Mouse (Mus musculus) liver, adult 2 months (tissue): Measurements from ENCODE around the gene Syncrip. TPM values are rescaled to one million over a fixed set of nuclear protein-coding genes. Genes with fewer than 3 reads are reported as not detected.
"Not testable (repeated sequence)": the region's sequence is repeated elsewhere in the genome, so short reads cannot be mapped to it uniquely, and the experiment has no call there.

Experiments
- DNase-seq: peaks from one replicate; pipeline ENCODE4 v3.0.0-alpha.2; 2011; ENCODE audit warnings: low read depth, low spot score; ENCODE audit errors: extremely low read depth
- H3K27ac ChIP-seq: fragments of 200-500 bp; replicated peaks from 2 replicates; pipeline ENCODE4 v1.5.1; 2012; ENCODE audit warnings: low read depth, mild to moderate bottlenecking, control low read depth, inconsistent platforms, low read length; ENCODE audit not compliant: insufficient read depth
- H3K27me3 ChIP-seq: fragments of 200-500 bp; 2 replicates; pipeline ENCODE4 v1.6.1; 2012; ENCODE audit warnings: mild to moderate bottlenecking, moderate library complexity, low read length, inconsistent platforms; ENCODE audit not compliant: control insufficient read depth, insufficient read depth
- H3K36me3 ChIP-seq: fragments of 200-500 bp; 2 replicates; pipeline ENCODE4 v1.6.1; 2012; ENCODE audit warnings: low read length, inconsistent platforms; ENCODE audit not compliant: control insufficient read depth, insufficient read depth
- H3K4me1 ChIP-seq: fragments of 200-500 bp; 2 replicates; pipeline ENCODE4 v1.6.1; 2011; ENCODE audit warnings: low read length; ENCODE audit not compliant: control insufficient read depth, insufficient read depth
- H3K4me3 ChIP-seq: fragments of 200-500 bp; 2 replicates; pipeline ENCODE4 v1.5.1; 2011; ENCODE audit warnings: low read depth, mild to moderate bottlenecking, control low read depth, low read length, moderate library complexity; ENCODE audit not compliant: insufficient read depth
- H3K79me2 ChIP-seq: fragments of 200-500 bp; 2 replicates; pipeline ENCODE4 v1.6.1; 2012; ENCODE audit warnings: inconsistent platforms, mild to moderate bottlenecking, low read length, moderate library complexity; ENCODE audit not compliant: control insufficient read depth, insufficient read depth
- H3K9ac ChIP-seq: fragments of 200-500 bp; 2 replicates; pipeline ENCODE4 v1.6.1; 2012; ENCODE audit warnings: low read depth, mild to moderate bottlenecking, control low read depth, inconsistent platforms, low read length
- CTCF ChIP-seq: fragments of 200-500 bp; IDR thresholded peaks from 2 replicates; pipeline ENCODE4 v1.5.1; 2011; ENCODE audit warnings: low read depth, low read length, control low read depth
- POLR2A ChIP-seq: fragments of 200-500 bp; IDR thresholded peaks from 2 replicates; pipeline ENCODE4 v1.6.1; 2011; ENCODE audit warnings: low read length, control low read depth; ENCODE audit not compliant: insufficient read depth; ENCODE audit errors: extremely low read depth
- WGBS: fragments of 180-500 bp; shearing (Covaris S2); methylation state at CpG from one replicate; pipeline ENCODE4 v1.1.7; 2018; 5-methylcytosine and 5-hydroxymethylcytosine counted together
- polyA plus RNA-seq: library from polyadenylated mRNA; depleted of rRNA; stranded (reverse); fragments of >200 nt; gene quantifications from 2 replicates; pipeline ENCODE4 v1.2.3, GENCODE M21; 2012; rRNA removed
- total RNA-seq: library from RNA; depleted of rRNA; stranded (reverse); fragments of >200 nt; gene quantifications from 2 replicates; pipeline ENCODE4 v1.2.3, GENCODE M21; 2014; rRNA removed

Gene Syncrip
- total RNA-seq (21.0 and 21.3 TPM in 2 replicates), polyA plus RNA-seq (2.1 and 2.3 TPM in 2 replicates)

GRCm38 (mm10) chr9:88482230-88482828 lies at the start of gene Syncrip:
TSS of gene Syncrip (minus strand) at chr9:88482574.
- H3K27me3 ChIP-seq, H3K36me3 ChIP-seq, H3K4me1 ChIP-seq: not testable (repeated sequence)
- Histone ChIP-seq H3K79me2 (peaks cover 11% of the 10 kb centered on the region), H3K9ac (peak within 1 kb of the TSS; percentile 99), H3K27ac (peak within 1 kb of the TSS; percentile 97), H3K4me3 (peak within 1 kb of the TSS; percentile 89)
- peak; percentile 81 for DNase-seq
- WGBS = under 1% methylated on average over 39 of the region's 68 CpGs
- TF ChIP-seq POLR2A = peak; percentile 78

- Histone ChIP-seq H3K27ac (no peak overlapping the region), H3K9ac (no peak overlapping the region), H3K36me3 (no peaks in the 10 kb centered on the region), H3K4me1 (no peaks in the 10 kb centered on the region), H3K79me2 (no peaks in the 10 kb centered on the region), H3K4me3 (no peak overlapping the region), H3K27me3 (no peaks in the 10 kb centered on the region)
- no peak for TF ChIP-seq CTCF
- TF ChIP-seq POLR2A = no peak
- DNase-seq = no peak
- 82% methylated on average over 5 of the region's 5 CpGs for WGBS
Observed at GRCm38 (mm10) chr9:88529979-88530580, 47.7 kb upstream of the Syncrip start.

GRCm38 (mm10) chr9:88529571-88529970 lies 47.2 kb upstream of the Syncrip start:
- 70% methylated on average over 3 of the region's 3 CpGs for WGBS
- Histone ChIP-seq H3K36me3 (no peaks in the 10 kb centered on the region), H3K4me1 (no peaks in the 10 kb centered on the region), H3K79me2 (no peaks in the 10 kb centered on the region), H3K27me3 (no peaks in the 10 kb centered on the region), H3K4me3 (no peak overlapping the region), H3K27ac (no peak overlapping the region), H3K9ac (no peak overlapping the region)
- DNase-seq = no peak
- no peak for TF ChIP-seq CTCF
- TF ChIP-seq POLR2A = no peak

- WGBS = 93% methylated on average over 5 of the region's 5 CpGs
Observed at GRCm38 (mm10) chr9:88528736-88529135, 46.4 kb upstream of the Syncrip start.

GRCm38 (mm10) chr9:88527956-88528355 lies 45.6 kb upstream of the Syncrip start:
- H3K27ac ChIP-seq = no peak overlapping the region
- TF ChIP-seq POLR2A (no peak), CTCF (no peak)
- no peak for DNase-seq
- no peaks in the 10 kb centered on the region for H3K4me1 ChIP-seq
- H3K36me3 ChIP-seq = no peaks in the 10 kb centered on the region
- H3K9ac ChIP-seq = no peak overlapping the region
- H3K79me2 ChIP-seq = no peaks in the 10 kb centered on the region
- H3K4me3 ChIP-seq = no peak overlapping the region
- H3K27me3 ChIP-seq = no peaks in the 10 kb centered on the region
- WGBS = 96% methylated on average over 4 of the region's 4 CpGs

More at GRCm38 (mm10) chr9:88528736-88529135, 46.4 kb upstream of the Syncrip start:
- Histone ChIP-seq H3K27me3 (no peaks in the 10 kb centered on the region), H3K79me2 (no peaks in the 10 kb centered on the region), H3K4me3 (no peak overlapping the region), H3K4me1 (no peaks in the 10 kb centered on the region), H3K9ac (no peak overlapping the region), H3K36me3 (no peaks in the 10 kb centered on the region), H3K27ac (no peak overlapping the region)
- no peak for DNase-seq
- TF ChIP-seq CTCF (no peak), POLR2A (no peak)

GRCm38 (mm10) chr9:88525341-88525740 lies 43.0 kb upstream of the Syncrip start:
- Histone ChIP-seq H3K27me3 (no peaks in the 10 kb centered on the region), H3K36me3 (peaks cover 10% of the 10 kb centered on the region), H3K79me2 (no peaks in the 10 kb centered on the region), H3K9ac (no peak overlapping the region), H3K4me1 (peaks cover 4% of the 10 kb centered on the region; the same call in 1 of the 2 replicates), H3K4me3 (no peak overlapping the region), H3K27ac (no peak overlapping the region)
- no peak for DNase-seq
- TF ChIP-seq CTCF (no peak), POLR2A (no peak)
- 98% methylated on average over 6 of the region's 6 CpGs for WGBS
